Mouse (Mus musculus) retina, postnatal 7 days (tissue): Measurements from ENCODE around the gene M1ap.
A peak's percentile ranks its signal among the peaks of the same experiment; 100 is the strongest.

Source experiments
- DNase-seq: peaks from one replicate; pipeline ENCODE4 v3.0.0-alpha.2; 2012; ENCODE audit warnings: low read depth, low spot score

The M1ap gene

GRCm38 (mm10) chr6:83033249-83034185 lies 86.8 kb downstream of the M1ap start, which contains the start of the genes Dok1 and Loxl3:
Gene Dok1, minus strand, starts transcription at chr6:83033471.
Gene Loxl3, plus strand, starts transcription at chr6:83034173.
- no peak for DNase-seq

GRCm38 (mm10) chr6:83034463-83035055 lies 87.9 kb downstream of the M1ap start:
- no peak for DNase-seq

GRCm38 (mm10) chr6:83037188-83037587 lies 90.5 kb downstream of the M1ap start:
- no peak for DNase-seq

GRCm38 (mm10) chr6:83038496-83039012 lies 91.9 kb downstream of the M1ap start:
- DNase-seq = peak; percentile 68

- DNase-seq = no peak
Observed at GRCm38 (mm10) chr6:83040601-83041000, 93.9 kb downstream of the M1ap start.

- DNase-seq = no peak
Observed at GRCm38 (mm10) chr6:83043561-83043960, 96.9 kb downstream of the M1ap start.

GRCm38 (mm10) chr6:83043993-83044392 lies 97.3 kb downstream of the M1ap start:
- no peak for DNase-seq

- no peak for DNase-seq
Observed at GRCm38 (mm10) chr6:83044742-83045141, 98.0 kb downstream of the M1ap start.

GRCm38 (mm10) chr6:83049367-83049766 lies 102.7 kb downstream of the M1ap start:
- DNase-seq = no peak

- no peak for DNase-seq
Observed at GRCm38 (mm10) chr6:83053136-83053960, 106.6 kb downstream of the M1ap start.

- DNase-seq = peak; percentile 98
Observed at GRCm38 (mm10) chr6:83054074-83054851, 107.6 kb downstream of the M1ap start, which contains the start of gene Aup1. Gene Aup1, plus strand, starts transcription at chr6:83054521.

- no peak for DNase-seq
Observed at GRCm38 (mm10) chr6:83054871-83055431, 108.2 kb downstream of the M1ap start, which contains the start of gene Htra2. Gene Htra2, minus strand, starts transcription at chr6:83055273.

GRCm38 (mm10) chr6:83057790-83058189 lies 111.1 kb downstream of the M1ap start, which contains the start of gene Dqx1:
Gene Dqx1, plus strand, starts transcription at chr6:83057844.
- no peak for DNase-seq

- DNase-seq = no peak
Observed at GRCm38 (mm10) chr6:83058725-83059124, 112.0 kb downstream of the M1ap start.

- no peak for DNase-seq
Observed at GRCm38 (mm10) chr6:83065995-83066394, 119.3 kb downstream of the M1ap start.

- no peak for DNase-seq
Observed at GRCm38 (mm10) chr6:83066441-83066840, 119.7 kb downstream of the M1ap start.

GRCm38 (mm10) chr6:83068221-83068620 lies 121.5 kb downstream of the M1ap start:
- DNase-seq = no peak

- DNase-seq = no peak
Observed at GRCm38 (mm10) chr6:83068706-83069487, 122.2 kb downstream of the M1ap start.

GRCm38 (mm10) chr6:83069488-83070246 lies 123.0 kb downstream of the M1ap start:
- DNase-seq = no peak
